Mouse (Mus musculus): Measurements from ENCODE around the gene Gm21541. TPM values are rescaled to one million over a fixed set of nuclear protein-coding genes. Genes with fewer than 3 reads are reported as not detected.
"Not testable (repeated sequence)": the region's sequence is repeated elsewhere in the genome, so short reads cannot be mapped to it uniquely, and the experiment has no call there.

Gm21541 gene
- not detected in 2 replicates for polyA plus RNA-seq (2012)

DNA sequence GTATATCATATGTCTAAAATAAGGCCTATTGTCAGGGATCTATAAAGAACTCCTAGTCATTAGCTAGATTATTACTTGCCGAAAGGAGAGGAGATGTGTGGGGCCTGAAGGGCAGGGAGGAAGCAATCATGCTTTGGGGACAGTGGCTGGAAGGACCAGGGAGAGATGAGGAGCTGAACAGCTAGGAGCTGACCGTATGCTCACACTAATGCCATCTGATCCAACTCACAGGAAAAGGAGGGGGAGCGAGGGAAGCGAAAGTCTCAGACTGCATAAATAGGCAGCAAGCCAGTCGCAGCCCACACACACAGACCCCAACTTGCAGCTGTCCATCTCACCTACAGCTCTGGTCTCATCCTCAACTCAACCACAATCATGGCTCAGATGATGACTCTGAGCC is at the start of gene Gm21541:
Gene Gm21541 (plus strand): TSS at position 301 of the 400 bp plus-strand sequence.
- not testable (repeated sequence) for H3K4me3 ChIP-seq (replicated peaks); H3K27me3 ChIP-seq (ENCODE audit: control insufficient read depth); H3K9me3 ChIP-seq (ENCODE audit: control insufficient read depth, low read length); H3K4me1 ChIP-seq (ENCODE audit: control insufficient read depth); H3K36me3 ChIP-seq (ENCODE audit: control insufficient read depth)

DNA sequence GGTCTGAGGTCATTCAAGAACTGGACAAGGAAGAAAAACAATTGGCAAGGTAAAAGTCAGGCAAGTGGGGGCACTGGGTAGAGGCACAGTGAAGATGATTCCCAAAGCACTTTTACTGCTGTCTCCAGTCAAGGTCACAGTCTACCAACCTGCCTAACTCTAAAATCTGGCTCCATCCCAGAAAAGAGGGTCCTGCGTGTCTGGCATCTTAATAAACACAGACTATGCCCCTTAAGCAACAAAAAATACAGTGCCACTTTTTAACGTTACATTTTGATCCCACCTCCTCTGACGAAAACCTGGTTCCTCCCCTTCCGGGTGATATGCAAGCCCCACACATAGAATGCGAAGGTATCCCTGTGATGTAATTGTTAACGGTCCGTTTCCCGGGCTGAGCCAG is 37.9 kb downstream of the Gm21541 start, which contains the start of gene Gm20878:
Gene Gm20878 (plus strand): TSS at position 301 of the 400 bp plus-strand sequence.
- not testable (repeated sequence) for H3K27me3 ChIP-seq (ENCODE audit: control insufficient read depth); H3K4me1 ChIP-seq (ENCODE audit: control insufficient read depth)

More for the DNA sequence above, 37.9 kb downstream of the Gm21541 start, which contains the start of gene Gm20878:
- not testable (repeated sequence) for H3K36me3 ChIP-seq (ENCODE audit: control insufficient read depth); H3K4me3 ChIP-seq (replicated peaks); H3K9me3 ChIP-seq (ENCODE audit: control insufficient read depth, low read length)

Other genes with a start within 250 kb of the Gm21541 start
- not detected in 2 replicates for gene Cntfr, start 206.5 kb upstream of the Gm21541 start, polyA plus RNA-seq (2012)
- gene Il11ra1, start 203.6 kb upstream of the Gm21541 start, polyA plus RNA-seq (2012): 0.14 and 0.17 TPM in 2 replicates
- 7.5 and 11.4 TPM in 2 replicates for gene Rpp25l, start 190.1 kb upstream of the Gm21541 start, polyA plus RNA-seq (2012)
- gene Dctn3, start 180.4 kb upstream of the Gm21541 start, polyA plus RNA-seq (2012): 23.8 and 38.0 TPM in 2 replicates
- gene Arid3c, start 172.5 kb upstream of the Gm21541 start, polyA plus RNA-seq (2012): not detected in 2 replicates
- 0.87 and 2.4 TPM in 2 replicates for gene Galt, start 148.4 kb upstream of the Gm21541 start, polyA plus RNA-seq (2012)
- 1.1 and 1.3 TPM in 2 replicates for gene Sigmar1, start 147.5 kb upstream of the Gm21541 start, polyA plus RNA-seq (2012)
- gene Ccl27a, start 129.4 kb upstream of the Gm21541 start, polyA plus RNA-seq (2012): 1.0 and 1.3 TPM in 2 replicates
- 0.85 and 0.99 TPM in 2 replicates for gene Gm20878, start 38.0 kb downstream of the Gm21541 start, polyA plus RNA-seq (2012)
- not detected in 2 replicates for gene Fam205a4, start 62.4 kb downstream of the Gm21541 start, polyA plus RNA-seq (2012)
- gene Gm21093, start 131.1 kb downstream of the Gm21541 start, polyA plus RNA-seq (2012): not detected in 2 replicates
- not detected in 2 replicates for gene Gm3893, start 187.6 kb downstream of the Gm21541 start, polyA plus RNA-seq (2012)
- gene Gm13304, start 211.2 kb downstream of the Gm21541 start, polyA plus RNA-seq (2012): not detected in 2 replicates
- gene Gm13306, start 249.8 kb downstream of the Gm21541 start, polyA plus RNA-seq (2012): not detected in 2 replicates